Mouse (Mus musculus): ENCODE results near the gene Mpv17l.

DNA sequence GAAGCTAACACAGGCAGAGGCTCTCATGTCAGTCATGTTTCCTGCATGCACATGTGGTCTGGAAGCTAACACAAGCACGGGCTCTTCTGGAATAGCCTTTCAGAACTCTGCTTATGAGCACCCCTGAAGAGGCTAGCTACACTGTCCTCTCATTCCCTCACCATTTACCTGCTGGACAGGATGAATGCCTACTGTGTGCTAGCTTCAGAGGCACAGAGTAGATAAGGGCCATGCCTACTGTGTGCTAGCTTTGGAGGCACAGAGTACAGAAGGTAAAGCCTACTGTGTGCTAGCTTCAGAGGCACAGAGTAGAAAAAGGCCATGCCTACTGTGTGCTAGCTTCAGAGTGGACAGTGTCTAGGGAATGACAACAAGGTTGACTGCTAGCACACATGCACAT, 91.5 kb downstream of the Mpv17l start:
- TF ChIP-seq POLR2A (IDR thresholded peaks at IDR 0.05; ENCODE audit: insufficient read depth, low read depth, low read length): no peak
- no peak for TF ChIP-seq CTCF (IDR thresholded peaks at IDR 0.05)
